Mouse (Mus musculus) activated CD4-positive, CD25-positive, alpha-beta regulatory T cell (primary cell): ENCODE results near the gene Znhit1. TPM values are rescaled to one million over a fixed set of nuclear protein-coding genes. Genes with fewer than 3 reads are reported as not detected.

ENCODE experiments used
- polyA plus RNA-seq, 2 experiments: library from polyadenylated mRNA; unstranded; fragments of 100-300 nt; shearing (Covaris generic); gene quantifications; one replicate each; pipeline ENCODE4 v1.2.1; 2017

The Znhit1 gene
- 10 to 100 TPM; 48.9 to 51.5 TPM for polyA plus RNA-seq

GRCm38 (mm10) chr5:136987934-136988271 lies at the start of gene Znhit1:
Znhit1 (minus strand) TSS chr5:136988021.

GRCm38 (mm10) chr5:137026092-137026491 lies 38.3 kb upstream of the Znhit1 start, which contains the start of gene Vgf:
Vgf (plus strand) TSS chr5:137026392.

GRCm38 (mm10) chr5:136986695-136987137 lies 1.1 kb downstream of the Znhit1 start, which contains the start of gene Plod3:
Plod3 (plus strand) TSS chr5:136987019.

GRCm38 (mm10) chr5:136966331-136966730 lies 21.5 kb downstream of the Znhit1 start, which contains the start of gene Cldn15:
Cldn15 (plus strand) TSS chr5:136966616.

GRCm38 (mm10) chr5:136953015-136953414 lies 34.8 kb downstream of the Znhit1 start, which contains the start of gene Fis1:
Fis1 (plus strand) TSS chr5:136953275.

Other genes with a start within 250 kb of the Znhit1 start
- gene Col26a1, start 104.8 kb downstream of the Znhit1 start, polyA plus RNA-seq, result under 1 TPM in 1 of 2 experiments, not detected in 1; 0.34 TPM
- gene Ift22, start 79.9 kb downstream of the Znhit1 start, polyA plus RNA-seq, result 1 to 10 TPM; 5.1 to 7.7 TPM
- 100 to 1,000 TPM; 337 to 342 TPM for gene Fis1, start 34.7 kb downstream of the Znhit1 start, polyA plus RNA-seq
- not detected for gene Cldn15, start 21.4 kb downstream of the Znhit1 start, polyA plus RNA-seq
- 1 to 10 TPM; 6.7 to 8.4 TPM for gene Plod3, start 1.0 kb downstream of the Znhit1 start, polyA plus RNA-seq
- under 1 TPM; 0.06 to 0.22 TPM for gene Vgf, start 38.4 kb upstream of the Znhit1 start, polyA plus RNA-seq
- gene Ap1s1, start 58.1 kb upstream of the Znhit1 start, polyA plus RNA-seq, result 100 to 1,000 TPM in 1 of 2 experiments, 10 to 100 TPM in 1; 91.4 to 102 TPM
- gene Serpine1, start 84.2 kb upstream of the Znhit1 start, polyA plus RNA-seq, result not detected
- gene Trim56, start 128.2 kb upstream of the Znhit1 start, polyA plus RNA-seq, result 10 to 100 TPM; 13.9 to 19.4 TPM
- gene Muc3, start 161.3 kb upstream of the Znhit1 start, polyA plus RNA-seq, result not detected
- 1 to 10 TPM in 1 of 2 experiments, under 1 TPM in 1; 0.72 to 3.1 TPM for gene Muc3a, start 224.4 kb upstream of the Znhit1 start, polyA plus RNA-seq